Mouse (Mus musculus) embryonic facial prominence, embryonic 12.5 days (tissue): Measurements from ENCODE around the gene Nucb1. TPM values are rescaled to one million over a fixed set of nuclear protein-coding genes. Genes with fewer than 3 reads are reported as not detected.

ENCODE experiments used
- ATAC-seq: fragments of 200-750 bp; cut with Nextera tagmentation; 2 replicates; pipeline ENCODE4 v1.8.0; 2017; ENCODE audit not compliant: insufficient number of reproducible peaks, insufficient read depth, low FRiP score, low TSS enrichment
- H3K27ac ChIP-seq: fragments of 300-500 bp; sonication (generic); 2 replicates; pipeline ENCODE4 v1.5.1; 2016; ENCODE audit warnings: mild to moderate bottlenecking
- H3K27me3 ChIP-seq: fragments of 300-500 bp; sonication (generic); 2 replicates; pipeline ENCODE4 v1.6.1; 2016; ENCODE audit warnings: mild to moderate bottlenecking, moderate library complexity
- H3K36me3 ChIP-seq: fragments of 300-500 bp; sonication (generic); 2 replicates; pipeline ENCODE4 v1.6.1; 2016; ENCODE audit warnings: mild to moderate bottlenecking
- H3K4me1 ChIP-seq: fragments of 300-500 bp; sonication (generic); 2 replicates; pipeline ENCODE4 v1.6.1; 2016
- H3K4me2 ChIP-seq: fragments of 300-500 bp; sonication (generic); replicated peaks from 2 replicates; pipeline ENCODE4 v1.6.1; 2016; ENCODE audit warnings: mild to moderate bottlenecking, moderate library complexity
- H3K4me3 ChIP-seq: fragments of 300-500 bp; sonication (generic); 2 replicates; pipeline ENCODE4 v1.5.1; 2016; ENCODE audit warnings: mild to moderate bottlenecking
- H3K9ac ChIP-seq: fragments of 300-500 bp; sonication (generic); 2 replicates; pipeline ENCODE4 v1.6.1; 2016; ENCODE audit warnings: mild to moderate bottlenecking, moderate library complexity
- H3K9me3 ChIP-seq: fragments of 300-500 bp; sonication (generic); 2 replicates; pipeline ENCODE4 v1.6.1; 2016; ENCODE audit warnings: mild to moderate bottlenecking, moderate library complexity
- WGBS: fragments of 180-500 bp; shearing (Covaris S2); methylation state at CpG from one replicate; pipeline ENCODE4 v1.1.7; 2016; 5-methylcytosine and 5-hydroxymethylcytosine counted together
- polyA plus RNA-seq: library from polyadenylated mRNA; unstranded; fragments of >200 nt; fragmentation: Nextera tagmentation; extraction: Ambion mirVana; gene quantifications from 2 replicates; pipeline ENCODE4 v1.2.1, GENCODE M21; 2016

The Nucb1 gene
- 161 and 172 TPM in 2 replicates for polyA plus RNA-seq

DNA sequence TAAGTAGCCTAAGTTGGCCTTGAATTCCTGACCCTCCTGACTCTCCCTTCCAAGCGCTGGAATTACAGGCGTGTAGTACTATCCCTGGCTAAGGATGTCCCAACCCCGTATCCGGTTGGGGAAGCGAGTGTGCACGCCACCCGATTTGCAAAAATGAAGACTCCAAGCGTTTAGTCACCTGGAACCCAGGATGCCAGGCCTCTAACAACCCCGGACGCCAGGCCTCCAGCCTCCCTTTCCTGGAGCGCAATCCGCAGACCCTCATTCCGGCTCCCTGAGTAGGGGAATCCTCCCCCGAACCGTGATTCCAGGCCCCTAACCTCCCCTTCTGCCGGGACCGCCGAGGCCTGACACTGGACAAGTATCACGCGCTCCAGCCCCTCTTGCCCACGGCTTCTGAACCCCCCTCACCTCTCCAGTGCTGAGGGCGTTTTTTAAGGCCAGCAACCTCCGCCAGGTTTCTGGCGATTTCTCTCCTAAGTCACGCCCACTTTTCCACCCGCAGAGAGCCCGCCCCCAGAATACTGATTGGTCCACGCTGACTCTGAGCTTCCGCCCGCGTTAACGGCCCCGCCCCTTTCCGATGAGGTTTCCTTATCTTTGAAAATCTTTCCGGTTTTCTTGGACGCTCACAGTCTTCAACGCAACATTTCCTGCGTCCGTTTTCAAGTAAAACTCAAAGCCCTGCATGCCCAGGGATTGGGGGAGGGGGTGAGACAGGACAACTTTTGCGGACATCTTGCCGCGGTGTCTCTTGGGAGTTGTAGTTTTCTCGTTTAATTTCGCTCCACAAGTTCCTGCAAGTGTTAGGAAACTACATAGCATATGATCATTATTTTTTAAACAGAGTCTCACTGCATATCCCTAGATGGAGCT, at the start of gene Nucb1:
Gene Nucb1, minus strand, starts transcription at position 495 of the 876 bp plus-strand sequence.
- Histone ChIP-seq H3K27me3 (no peaks in the 10 kb centered on the region), H3K4me2 (peak within 1 kb of the TSS; percentile 97), H3K9me3 (no peaks in the 10 kb centered on the region), H3K4me3 (peak within 1 kb of the TSS; percentile 69), H3K36me3 (peaks cover 14% of the 10 kb centered on the region), H3K9ac (peak within 1 kb of the TSS; percentile 82), H3K4me1 (peaks cover 14% of the 10 kb centered on the region), H3K27ac (peak within 1 kb of the TSS; percentile 92)
- peak; percentile 75 for ATAC-seq
- WGBS: under 1% methylated on average over 44 of the region's 44 CpGs

DNA sequence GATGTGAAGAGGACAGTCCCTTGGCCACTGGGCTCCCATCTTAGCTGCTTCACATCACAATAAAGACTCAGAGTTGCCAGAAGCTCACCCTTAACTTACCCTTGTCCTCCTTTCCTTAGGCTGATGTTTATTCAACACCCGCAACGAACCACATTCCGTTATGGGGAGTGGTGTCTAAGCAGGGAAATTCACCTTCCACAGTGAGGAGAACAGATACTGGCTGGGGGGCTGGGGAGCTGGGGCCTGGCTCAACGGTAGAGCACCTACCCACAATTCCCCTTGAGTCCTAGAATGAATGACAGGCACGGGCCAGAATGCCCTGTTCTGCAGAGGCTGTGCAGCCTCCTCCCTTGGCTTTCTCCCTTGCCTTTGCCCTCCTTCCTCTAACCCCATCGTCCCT, 48.7 kb upstream of the Nucb1 start:
- H3K36me3 ChIP-seq: no peaks in the 10 kb centered on the region
- H3K27ac ChIP-seq: no peak overlapping the region

GRCm38 (mm10) chr7:45555787-45556186, 45.6 kb upstream of the Nucb1 start:
- Histone ChIP-seq H3K4me1 (0 out of 2 replicates have a peak, but pooled peaks cover 1% of the 10 kb centered on the region), H3K9ac (no peak overlapping the region), H3K9me3 (no peaks in the 10 kb centered on the region), H3K27ac (no peak overlapping the region), H3K4me2 (no peak overlapping the region), H3K27me3 (no peaks in the 10 kb centered on the region), H3K4me3 (no peak overlapping the region), H3K36me3 (no peaks in the 10 kb centered on the region)
- 26% methylated on average over 8 of the region's 8 CpGs for WGBS
- no peak for ATAC-seq

More for the DNA sequence above, 48.7 kb upstream of the Nucb1 start:
- Histone ChIP-seq H3K27me3 (no peaks in the 10 kb centered on the region), H3K4me1 (peaks cover 8% of the 10 kb centered on the region; the same call in 1 of the 2 replicates), H3K9me3 (no peaks in the 10 kb centered on the region), H3K9ac (no peak overlapping the region), H3K4me3 (no peak overlapping the region), H3K4me2 (no peak overlapping the region)
- no peak for ATAC-seq
- WGBS: 61% methylated on average over 6 of the region's 6 CpGs

- no peak within 1 kb of the TSS for H3K4me3 ChIP-seq
- H3K9me3 ChIP-seq: no peaks in the 10 kb centered on the region
- no peak for ATAC-seq
- WGBS: 20% methylated on average over 8 of the region's 8 CpGs
- no peaks in the 10 kb centered on the region for H3K36me3 ChIP-seq
- no peak within 1 kb of the TSS for H3K4me2 ChIP-seq
- no peak within 1 kb of the TSS for H3K27ac ChIP-seq
- peak within 1 kb of the TSS; percentile 13; the same call in 1 of the 2 replicates for H3K9ac ChIP-seq
- 0 out of 2 replicates have a peak, but pooled peaks cover 5% of the 10 kb centered on the region for H3K4me1 ChIP-seq
- no peaks in the 10 kb centered on the region for H3K27me3 ChIP-seq
Measured at GRCm38 (mm10) chr7:45554744-45555143, 44.5 kb upstream of the Nucb1 start, which contains the start of gene Hsd17b14. Gene Hsd17b14 (plus strand): TSS chr7:45554893.

DNA sequence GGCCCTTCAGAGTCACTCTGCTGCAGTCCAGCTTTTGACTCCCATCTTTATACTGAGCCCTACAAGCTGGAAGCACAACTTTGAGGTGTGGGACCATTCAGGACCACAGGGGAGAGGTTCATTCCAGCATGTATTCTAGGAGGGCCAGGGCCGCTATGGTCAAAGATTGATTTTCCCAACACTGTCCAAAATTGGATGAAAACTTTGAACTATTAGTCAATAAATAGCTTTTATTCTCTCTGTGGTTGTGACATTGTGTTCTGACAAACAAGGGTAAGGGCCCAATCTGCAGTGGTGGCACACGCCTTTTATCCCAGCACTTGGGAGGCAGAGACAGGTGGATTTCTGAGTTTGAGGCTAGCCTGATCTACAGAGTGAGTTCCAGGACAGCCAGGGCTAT, 43.8 kb upstream of the Nucb1 start:
- 0 out of 2 replicates have a peak, but pooled peaks cover 5% of the 10 kb centered on the region for H3K4me1 ChIP-seq

DNA sequence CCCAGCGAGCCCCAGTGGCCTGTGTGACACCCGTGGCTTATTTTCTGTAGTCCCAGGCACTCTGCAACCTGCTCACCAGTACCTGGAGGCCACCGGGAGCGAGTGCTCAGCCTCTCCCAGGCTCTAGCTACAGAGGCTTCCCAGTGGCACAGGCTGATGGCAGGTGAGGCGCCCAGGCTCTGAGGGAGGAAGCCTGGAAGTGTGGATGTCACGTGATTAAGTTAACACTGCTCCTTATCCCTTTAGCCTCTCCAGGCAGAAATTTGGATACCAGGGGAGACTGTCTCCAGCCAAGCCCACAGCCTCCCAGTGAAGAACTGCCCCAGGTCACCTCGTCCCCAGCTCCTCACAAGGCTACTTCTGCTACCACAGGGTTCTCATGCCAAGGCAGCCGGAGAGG, 43.3 kb upstream of the Nucb1 start:
- H3K9me3 ChIP-seq: no peaks in the 10 kb centered on the region
- H3K27me3 ChIP-seq: no peaks in the 10 kb centered on the region
- 0 out of 2 replicates have a peak, but pooled peaks cover 5% of the 10 kb centered on the region for H3K4me1 ChIP-seq
- no peak overlapping the region for H3K27ac ChIP-seq
- H3K36me3 ChIP-seq: no peaks in the 10 kb centered on the region
- WGBS: 63% methylated on average over 8 of the region's 8 CpGs
- peak overlapping the region; percentile 13; the same call in 1 of the 2 replicates for H3K9ac ChIP-seq
- no peak for ATAC-seq
- no peak overlapping the region for H3K4me2 ChIP-seq
- no peak overlapping the region for H3K4me3 ChIP-seq

More for the DNA sequence above, 43.8 kb upstream of the Nucb1 start:
- WGBS: 93% methylated on average over 2 of the region's 2 CpGs
- Histone ChIP-seq H3K27me3 (no peaks in the 10 kb centered on the region), H3K27ac (no peak overlapping the region), H3K4me2 (no peak overlapping the region), H3K4me3 (no peak overlapping the region), H3K9me3 (no peaks in the 10 kb centered on the region), H3K9ac (peak overlapping the region; percentile 13; the same call in 1 of the 2 replicates), H3K36me3 (no peaks in the 10 kb centered on the region)
- ATAC-seq: no peak

DNA sequence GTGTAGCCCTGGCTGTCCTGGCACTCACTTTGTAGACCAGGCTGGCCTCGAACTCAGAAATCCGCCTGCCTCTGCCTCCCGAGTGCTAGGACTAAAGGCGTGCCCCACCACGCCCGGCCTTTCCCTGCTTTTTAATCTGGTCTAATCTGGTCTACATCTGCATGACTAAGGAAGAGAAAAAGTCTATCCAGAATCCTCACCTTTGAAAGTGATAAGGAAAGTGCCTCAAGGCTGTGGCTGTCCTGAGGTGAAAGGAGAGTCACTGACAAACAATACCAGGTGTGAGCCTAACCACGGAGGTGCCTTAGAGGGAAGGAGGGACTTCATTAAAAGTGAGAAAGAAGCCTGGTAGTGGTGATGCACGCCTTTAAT, 41.3 kb upstream of the Nucb1 start:
- Histone ChIP-seq H3K4me2 (no peak overlapping the region), H3K27me3 (no peaks in the 10 kb centered on the region), H3K9me3 (no peaks in the 10 kb centered on the region), H3K4me1 (0 out of 2 replicates have a peak, but pooled peaks cover 5% of the 10 kb centered on the region), H3K27ac (no peak overlapping the region), H3K9ac (no peak overlapping the region), H3K36me3 (no peaks in the 10 kb centered on the region), H3K4me3 (no peak overlapping the region)
- 85% methylated on average over 8 of the region's 8 CpGs for WGBS
- ATAC-seq: no peak

GRCm38 (mm10) chr7:45550821-45551511, 40.8 kb upstream of the Nucb1 start:
- ATAC-seq: no peak
- Histone ChIP-seq H3K9ac (no peak overlapping the region), H3K9me3 (no peaks in the 10 kb centered on the region), H3K27ac (no peak overlapping the region), H3K27me3 (no peaks in the 10 kb centered on the region), H3K4me3 (no peak overlapping the region), H3K4me2 (no peak overlapping the region), H3K36me3 (no peaks in the 10 kb centered on the region), H3K4me1 (0 out of 2 replicates have a peak, but pooled peaks cover 5% of the 10 kb centered on the region)
- WGBS: 76% methylated on average over 11 of the region's 11 CpGs

GRCm38 (mm10) chr7:45549641-45550436, 39.6 kb upstream of the Nucb1 start:
- 86% methylated on average over 16 of the region's 16 CpGs for WGBS
- Histone ChIP-seq H3K4me3 (no peak overlapping the region), H3K4me1 (0 out of 2 replicates have a peak, but pooled peaks cover 5% of the 10 kb centered on the region), H3K27me3 (no peaks in the 10 kb centered on the region), H3K4me2 (no peak overlapping the region), H3K9me3 (no peaks in the 10 kb centered on the region), H3K9ac (no peak overlapping the region), H3K27ac (no peak overlapping the region), H3K36me3 (no peaks in the 10 kb centered on the region)
- no peak for ATAC-seq

- no peak for ATAC-seq
- H3K4me3 ChIP-seq: no peak overlapping the region
- H3K4me2 ChIP-seq: no peak overlapping the region
- WGBS: 88% methylated on average over 1 of the region's 1 CpGs
- H3K36me3 ChIP-seq: no peaks in the 10 kb centered on the region
- H3K9me3 ChIP-seq: no peaks in the 10 kb centered on the region
- no peaks in the 10 kb centered on the region for H3K27me3 ChIP-seq
- H3K4me1 ChIP-seq: no peaks in the 10 kb centered on the region
- H3K27ac ChIP-seq: no peak overlapping the region
- H3K9ac ChIP-seq: no peak overlapping the region
Measured at GRCm38 (mm10) chr7:45544525-45544924, 34.3 kb upstream of the Nucb1 start.

- H3K27ac ChIP-seq: no peak overlapping the region
- no peak overlapping the region for H3K4me3 ChIP-seq
- peaks cover 3% of the 10 kb centered on the region; the same call in 1 of the 2 replicates for H3K27me3 ChIP-seq
- 80% methylated on average over 2 of the region's 2 CpGs for WGBS
- H3K4me1 ChIP-seq: peaks cover 6% of the 10 kb centered on the region; the same call in 1 of the 2 replicates
- no peak overlapping the region for H3K4me2 ChIP-seq
- no peak for ATAC-seq
- H3K9ac ChIP-seq: no peak overlapping the region
- no peaks in the 10 kb centered on the region for H3K36me3 ChIP-seq
- no peaks in the 10 kb centered on the region for H3K9me3 ChIP-seq
Measured at GRCm38 (mm10) chr7:45540213-45540612, 30.0 kb upstream of the Nucb1 start.
